Mouse (Mus musculus) frontal cortex, postnatal 14 days (tissue): ENCODE results near the gene Krt19.

Source experiments
- DNase-seq, 2 experiments: peaks; one replicate each; pipeline ENCODE4 v3.0.0; 2022; ENCODE audit warnings: low spot score in 2 of 2

Krt19 gene

DNA sequence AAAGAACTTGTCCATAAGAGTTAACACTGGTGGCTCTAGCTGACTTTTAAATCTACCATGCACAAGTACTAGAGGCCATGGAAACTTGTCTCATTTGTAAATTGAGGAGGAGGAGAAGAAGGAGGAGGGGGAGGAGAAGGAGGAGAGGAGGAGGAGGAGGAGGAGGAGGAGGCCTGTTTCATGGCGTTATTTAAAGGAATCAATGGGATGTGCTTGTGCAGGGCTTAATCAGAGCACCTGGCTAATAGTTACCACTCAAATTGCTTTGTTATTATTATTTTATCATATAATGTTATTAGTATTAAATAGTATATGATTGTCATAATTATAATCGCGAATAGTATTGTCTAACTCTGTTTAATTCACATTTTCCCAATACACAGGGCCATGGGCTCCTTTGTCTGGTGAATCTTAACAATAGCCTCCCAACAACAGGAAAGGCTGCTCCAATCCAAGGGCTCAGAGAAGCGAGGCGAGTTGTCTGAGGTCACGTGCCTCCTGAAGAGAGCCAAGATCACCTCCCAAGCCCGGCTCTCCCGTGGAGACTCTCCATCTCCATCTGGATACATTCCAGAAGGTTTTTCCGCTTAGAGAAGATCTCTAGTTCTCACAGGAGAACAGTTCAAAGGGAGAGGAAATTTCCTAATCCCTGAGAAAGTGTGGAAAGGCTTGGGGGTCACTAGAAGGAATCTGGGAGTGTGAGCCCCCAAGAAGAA lies at the start of gene Krt19:
Krt19 (minus strand) TSS at position 51 of the 716 bp plus-strand sequence.
- DNase-seq, result no peak

DNA sequence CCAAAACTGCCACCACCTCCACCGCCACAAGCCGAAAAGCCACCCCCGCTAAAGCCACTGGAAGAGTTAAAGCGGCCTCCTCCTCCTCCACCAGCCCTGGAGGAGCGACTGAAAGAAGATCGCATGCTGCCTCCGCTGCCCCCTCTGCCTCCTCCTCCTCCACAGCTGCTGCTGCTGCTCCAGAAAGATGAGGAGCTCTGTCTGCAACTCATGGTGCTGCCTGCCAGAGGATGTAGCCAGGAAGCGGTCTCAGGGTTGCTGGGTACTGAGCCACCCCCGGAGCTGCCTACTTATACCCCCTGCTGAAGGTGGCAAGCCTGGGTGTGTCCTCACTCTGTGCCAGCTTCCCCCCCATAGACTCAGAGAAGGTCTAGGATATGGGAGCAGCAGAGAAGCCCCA lies 44.5 kb upstream of the Krt19 start, which contains the start of gene Krt9:
Krt9 (minus strand) TSS at position 255 of the 400 bp plus-strand sequence.
- DNase-seq, result peak in 1 of 2 experiments; percentile 23

DNA sequence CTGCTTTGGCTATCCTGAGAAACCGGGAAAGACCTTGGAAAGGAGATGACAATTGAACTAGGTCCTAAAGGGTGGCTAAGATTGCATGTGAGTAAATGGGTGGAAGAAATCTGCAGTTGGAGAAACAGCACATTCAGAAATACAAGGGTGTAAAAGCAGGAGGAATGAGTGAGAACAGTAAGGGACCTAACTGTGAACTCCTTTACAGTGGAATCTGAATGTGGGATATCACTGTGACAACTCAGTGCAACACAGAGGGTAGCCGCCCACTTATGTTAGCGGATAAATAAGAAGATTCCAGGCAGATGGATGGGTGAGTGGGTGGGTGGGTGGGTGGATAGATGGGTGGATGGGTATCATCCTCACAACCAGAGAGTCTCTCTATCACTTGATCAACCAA lies 43.4 kb upstream of the Krt19 start:
- DNase-seq, result no peak

DNA sequence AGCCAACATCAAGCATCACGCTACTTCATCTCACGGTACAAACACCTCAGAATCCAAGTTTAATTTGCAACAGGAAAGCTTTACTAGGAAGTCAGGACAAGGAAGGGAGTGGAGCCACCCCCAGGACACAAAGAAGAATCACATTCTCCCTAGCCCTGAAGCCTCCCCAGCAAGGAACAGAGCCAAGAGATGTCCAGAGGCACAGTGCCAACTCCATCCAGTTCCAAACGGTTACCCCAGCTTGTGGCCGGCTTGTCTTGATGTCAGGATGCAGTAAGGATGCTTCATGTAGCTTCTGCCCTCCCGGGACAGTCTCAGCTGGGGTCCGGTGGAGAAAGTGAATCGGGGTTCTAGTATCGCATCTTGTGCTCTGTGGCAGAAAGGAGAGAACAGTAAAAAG lies 38.3 kb upstream of the Krt19 start:
- no peak for DNase-seq

DNA sequence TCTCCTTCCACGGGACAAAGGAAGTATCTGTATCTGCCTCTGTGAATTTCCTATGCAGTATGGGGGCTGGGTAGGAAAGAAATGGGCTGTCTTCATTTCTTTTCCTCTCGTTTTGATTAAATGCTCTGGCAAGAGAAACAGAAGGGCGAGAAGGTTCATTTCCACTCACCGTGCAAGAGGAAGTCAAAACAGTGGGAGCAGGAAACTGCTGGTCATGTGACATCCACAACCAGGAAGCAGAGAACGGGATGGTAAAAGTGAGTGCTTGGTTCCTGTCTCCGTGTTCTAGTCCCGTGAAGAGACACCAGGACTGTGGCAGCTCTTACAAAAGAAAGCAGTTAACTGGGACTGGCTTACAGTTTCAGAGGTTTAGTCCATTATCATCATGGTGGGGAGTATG lies 33.3 kb upstream of the Krt19 start:
- DNase-seq, result no peak

DNA sequence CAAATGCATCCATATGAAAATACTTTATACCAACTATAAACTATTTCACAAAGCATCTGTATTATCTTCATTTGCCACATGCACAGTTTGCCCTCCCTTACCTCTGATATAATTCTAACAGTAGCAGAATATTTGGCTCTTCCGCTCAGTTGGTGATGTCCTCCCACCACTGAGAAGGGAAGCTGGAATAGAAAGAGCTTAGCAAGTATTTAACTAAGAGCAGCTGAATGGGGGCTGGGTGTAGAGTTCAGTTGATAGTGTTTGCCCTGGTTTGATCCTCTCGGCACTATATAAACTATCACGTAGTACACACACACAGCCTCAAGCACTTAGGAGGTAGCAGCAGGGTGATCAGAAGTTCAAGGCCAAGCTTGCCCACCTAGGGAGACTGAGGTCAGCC lies 30.8 kb upstream of the Krt19 start:
- DNase-seq, result no peak

DNA sequence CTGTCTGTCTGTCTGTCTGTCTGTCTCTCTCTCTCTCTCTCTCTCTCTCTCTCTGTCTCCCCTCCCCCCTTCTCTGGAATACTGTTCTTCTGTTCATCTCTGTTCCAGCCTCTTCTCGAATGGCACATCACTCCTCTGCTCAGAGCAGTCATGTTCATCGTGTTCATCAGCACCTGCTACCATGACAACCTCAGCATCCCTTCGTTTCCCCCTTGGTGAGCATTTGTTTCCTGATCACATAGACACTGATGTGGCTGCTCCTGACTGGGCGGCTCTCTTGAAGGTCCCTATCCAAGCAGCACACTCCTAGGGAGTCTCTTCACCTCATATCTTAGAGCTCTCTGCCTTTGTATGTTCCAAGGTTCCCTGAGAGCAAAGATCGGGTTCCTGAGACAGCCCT lies 29.8 kb upstream of the Krt19 start:
- no peak for DNase-seq

DNA sequence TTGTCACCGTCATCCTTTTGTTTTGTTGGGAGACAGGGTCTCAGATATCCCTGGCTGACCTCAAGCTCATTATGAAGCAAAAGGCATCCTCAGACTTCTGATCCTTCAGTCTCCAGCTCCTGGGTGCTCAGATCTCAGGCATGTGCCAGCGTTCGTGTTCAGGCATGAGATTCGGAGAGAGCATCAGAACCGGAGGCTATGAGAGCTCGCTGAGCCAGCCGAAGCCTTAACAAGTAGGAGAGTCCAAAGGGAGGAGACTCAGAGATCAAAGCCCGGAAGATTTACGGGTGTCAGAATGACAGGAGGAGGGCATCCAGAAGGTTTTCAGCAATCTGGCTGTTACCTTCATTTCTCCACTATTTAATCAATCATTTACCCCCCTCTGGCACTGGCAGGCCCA lies 28.3 kb upstream of the Krt19 start:
- no peak for DNase-seq

DNA sequence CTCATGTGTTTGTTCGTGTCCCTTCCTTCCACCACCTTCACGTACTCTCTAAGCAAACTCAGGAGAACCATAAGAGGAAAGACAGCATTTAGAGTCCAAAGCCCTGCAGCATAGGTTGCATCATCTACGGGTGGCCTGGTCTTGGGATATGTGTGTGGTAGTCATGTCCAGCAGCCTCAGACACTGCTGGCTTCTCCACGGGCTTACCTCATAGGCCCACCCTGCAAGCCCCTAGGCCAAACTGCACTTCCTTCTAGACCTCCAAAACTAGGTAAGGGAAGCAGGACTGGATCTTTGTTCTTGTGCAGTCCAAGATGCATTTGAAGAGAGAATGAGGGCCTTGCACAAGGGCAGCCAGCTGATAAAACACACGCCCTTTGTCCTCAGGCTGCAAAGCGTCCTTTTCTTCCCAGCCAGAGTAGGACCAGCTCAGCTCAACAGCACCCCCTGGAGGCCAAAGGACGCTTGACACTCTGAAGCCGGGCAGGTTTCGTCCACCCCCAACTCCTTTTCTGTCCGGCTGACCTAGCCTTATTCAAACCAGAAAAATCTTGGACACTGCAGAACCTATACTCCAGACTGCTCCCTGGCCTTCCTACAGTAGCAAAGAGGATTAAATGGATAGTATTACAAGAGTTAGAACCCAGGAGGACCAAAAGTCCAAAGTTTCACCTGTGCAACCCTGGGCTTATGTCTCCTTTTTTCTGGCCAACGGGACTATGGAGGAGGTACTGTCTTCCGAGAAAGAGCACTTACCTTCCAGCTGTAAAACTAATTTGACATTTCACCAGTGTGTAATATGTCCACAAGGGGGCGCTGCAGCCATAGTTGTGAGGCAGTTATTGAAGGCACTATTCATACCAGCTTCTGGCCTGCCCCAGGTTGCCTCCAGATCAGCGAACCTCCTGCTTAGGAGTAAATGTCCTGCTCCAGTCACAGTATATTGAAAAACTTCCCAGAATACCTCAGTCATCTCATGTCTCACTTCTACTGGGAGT lies 20.6 kb upstream of the Krt19 start:
- peak; percentile 39 to 60 for DNase-seq

DNA sequence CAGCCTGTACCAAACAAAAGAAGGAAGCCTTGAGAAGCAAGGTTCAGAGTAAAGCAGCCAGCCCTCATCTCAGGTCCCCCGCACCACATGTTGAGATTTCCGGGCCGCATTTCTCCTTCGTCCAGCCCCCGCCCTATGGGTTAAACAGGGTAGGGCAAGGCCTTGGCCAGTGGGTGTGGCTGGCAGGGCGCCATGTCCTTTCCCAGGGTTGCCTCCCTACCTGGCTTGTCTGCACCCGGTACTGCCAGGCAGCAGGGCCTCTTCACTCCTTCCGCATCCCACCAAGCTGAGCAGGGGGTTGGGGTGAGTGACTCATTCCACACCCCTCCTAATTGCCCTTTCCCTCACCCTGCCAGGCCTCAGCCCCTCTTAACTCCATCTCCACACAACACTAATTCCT lies 19.6 kb upstream of the Krt19 start:
- DNase-seq, result no peak

DNA sequence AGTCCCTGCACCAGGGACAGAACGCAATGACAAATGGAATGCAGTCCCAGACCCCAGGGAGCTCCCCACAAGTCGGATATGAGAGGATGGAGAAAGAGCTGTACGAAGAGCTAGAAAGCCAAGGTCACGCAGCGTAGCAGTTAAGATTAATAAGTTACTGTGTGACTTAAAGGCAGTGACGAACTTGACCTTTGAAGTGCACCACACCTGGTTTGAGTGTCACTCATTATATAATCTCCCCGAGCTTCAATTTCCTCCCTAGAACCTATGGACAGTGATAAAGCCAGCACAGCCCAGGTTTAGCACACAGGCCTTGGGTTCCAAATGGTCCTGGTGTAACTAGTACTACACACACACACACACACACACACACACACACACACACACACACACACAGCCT lies 15.9 kb upstream of the Krt19 start:
- DNase-seq, result no peak

DNA sequence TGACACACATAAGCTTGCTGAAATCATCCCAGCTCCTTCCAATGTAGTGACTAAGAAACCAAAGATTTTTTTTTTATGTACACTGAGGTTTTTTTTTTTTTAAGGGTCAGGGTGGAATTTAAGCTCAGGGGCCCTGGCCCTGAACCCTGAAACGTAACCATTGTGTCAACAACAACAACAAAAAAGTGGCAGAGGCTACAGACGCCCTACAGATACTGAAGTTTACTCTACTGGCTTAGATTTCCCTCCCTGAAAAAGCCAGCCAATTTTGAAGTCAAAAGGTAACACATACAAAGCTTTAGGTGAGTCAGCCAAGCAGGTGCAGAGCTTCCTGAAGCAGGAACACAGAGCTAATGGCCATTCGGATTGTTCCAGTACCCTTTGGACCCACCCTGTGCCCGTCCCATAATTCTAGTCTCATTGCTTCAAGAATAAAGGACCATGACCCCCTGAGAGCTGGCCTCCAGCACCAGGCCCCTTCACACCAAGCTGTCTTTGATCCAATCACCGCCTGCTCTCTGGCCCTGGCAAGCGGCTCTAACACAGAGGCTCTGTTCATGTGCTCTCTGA lies 9.5 kb upstream of the Krt19 start:
- DNase-seq, result no peak

DNA sequence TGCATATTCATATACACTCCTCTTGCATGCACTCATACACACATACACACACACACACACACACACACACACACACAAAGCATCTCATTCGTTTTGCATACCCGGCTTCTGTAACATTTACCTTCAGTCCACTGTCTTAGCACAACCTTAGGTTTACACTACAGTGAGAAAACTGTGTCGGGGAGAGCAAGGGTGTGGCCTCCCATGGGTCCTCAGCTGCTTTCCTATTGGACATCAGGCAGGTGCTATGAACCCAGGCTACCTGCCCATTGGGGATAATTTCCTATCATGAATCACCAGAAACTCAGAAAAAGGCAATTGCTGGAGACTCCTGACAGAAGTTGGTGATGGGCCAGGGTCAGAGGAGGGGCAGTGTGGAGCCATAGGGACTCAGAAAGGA lies 8.9 kb upstream of the Krt19 start:
- no peak for DNase-seq

DNA sequence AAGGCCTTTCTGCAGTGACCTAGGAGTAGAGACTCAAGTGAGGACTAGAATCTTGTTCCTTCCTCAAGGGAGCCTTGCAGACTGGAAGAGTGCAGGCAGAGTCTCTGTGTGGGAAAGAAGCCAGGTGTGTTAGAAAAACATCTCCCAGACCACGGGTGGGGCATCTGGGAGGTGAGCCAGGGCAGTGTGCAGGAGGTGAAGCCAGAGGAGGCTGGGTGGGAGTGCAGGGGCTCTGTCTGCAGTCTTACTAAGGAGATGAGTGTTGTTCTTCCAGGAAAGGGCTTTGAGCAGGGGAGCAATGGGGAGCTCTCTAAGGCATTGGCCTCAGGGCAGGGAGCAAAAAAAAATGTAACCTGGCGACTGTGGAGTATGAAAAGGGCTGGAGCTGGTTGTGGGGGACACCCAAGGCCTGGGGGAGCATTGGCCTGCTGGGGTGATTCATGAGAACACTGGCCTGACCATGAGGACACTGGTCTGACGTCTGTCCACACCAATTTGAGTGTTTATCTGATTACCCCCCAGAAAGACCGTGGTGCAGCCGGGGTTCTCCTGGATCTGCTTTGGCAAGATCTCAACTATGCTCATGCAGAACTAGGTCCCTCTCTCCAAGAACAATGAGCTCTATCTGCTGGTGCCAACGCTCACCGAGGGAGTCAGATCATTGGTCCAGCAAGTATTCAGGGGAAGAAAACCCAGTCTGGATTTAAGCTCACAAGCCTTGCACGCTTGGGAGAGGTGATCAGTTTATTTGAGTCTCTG lies 7.2 kb upstream of the Krt19 start:
- DNase-seq, result no peak

DNA sequence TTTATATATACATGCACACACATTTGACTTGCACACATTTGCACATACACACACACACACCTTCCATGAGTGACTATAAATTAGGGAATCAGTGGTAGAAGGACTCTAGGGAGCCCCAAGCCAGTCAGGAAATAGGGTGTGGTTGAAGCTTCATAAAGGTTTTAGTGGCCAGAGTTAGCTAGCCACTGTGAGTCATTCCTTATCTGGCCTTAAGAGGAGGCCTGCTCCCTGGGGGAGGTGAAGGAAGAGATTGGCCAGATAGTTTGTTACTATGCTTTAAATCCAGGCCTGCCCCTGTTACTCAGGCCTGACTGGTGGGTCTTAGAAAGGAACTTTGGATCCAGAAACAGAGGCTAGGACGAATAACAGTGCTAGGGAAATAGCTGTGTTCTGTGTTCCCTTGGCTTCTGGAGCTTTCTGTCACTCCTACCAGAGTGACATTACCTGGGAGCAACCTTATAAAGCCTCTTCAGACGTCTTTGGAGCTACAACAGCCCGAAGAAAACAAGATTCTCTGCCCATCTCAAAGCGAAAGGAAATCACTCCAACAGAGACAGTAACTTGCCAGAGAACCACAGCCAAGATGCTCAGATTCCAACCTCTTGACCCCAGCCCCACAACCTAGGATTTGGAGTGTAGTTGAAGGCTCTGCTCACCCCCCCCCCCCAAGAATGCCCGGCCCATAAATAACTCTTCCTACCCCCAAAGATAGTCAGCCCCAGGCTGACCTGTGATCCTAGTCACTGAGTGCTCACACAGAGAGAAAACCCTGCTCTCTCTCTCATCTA lies 705 bp downstream of the Krt19 start:
- no peak for DNase-seq

DNA sequence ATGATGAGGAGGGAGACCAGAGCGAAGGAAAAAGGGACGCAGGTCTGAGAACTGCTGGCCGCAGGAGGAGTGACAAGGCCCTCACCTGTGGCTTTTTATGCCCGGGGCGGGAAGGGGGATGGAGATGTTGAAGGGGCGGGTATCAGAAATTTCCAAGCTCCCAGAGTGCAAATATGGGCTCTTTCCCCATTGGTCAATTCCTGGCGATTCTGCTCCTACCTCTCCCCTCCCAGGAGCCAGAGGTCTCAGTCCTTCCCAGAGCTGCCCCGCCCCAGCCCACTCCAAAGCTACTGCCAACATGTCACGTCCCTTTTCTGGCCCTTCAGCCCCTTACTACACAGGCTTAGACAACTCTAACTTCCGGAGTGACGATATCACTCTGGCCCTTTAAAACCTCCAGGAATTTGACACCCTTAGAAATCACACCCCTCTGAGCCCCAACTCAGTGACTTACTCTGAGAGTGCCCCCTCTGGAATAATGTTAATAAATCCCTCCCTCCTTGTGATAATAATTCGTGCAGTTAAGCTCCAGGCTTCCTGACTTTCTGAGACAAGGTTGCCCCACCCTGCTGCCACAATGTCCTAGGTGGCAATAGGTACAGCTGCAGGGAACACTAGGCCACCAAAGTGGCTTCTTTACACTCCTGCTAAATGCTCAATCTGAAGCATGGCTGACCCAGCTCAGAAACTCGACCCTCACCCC lies 2.5 kb downstream of the Krt19 start:
- DNase-seq, result no peak

DNA sequence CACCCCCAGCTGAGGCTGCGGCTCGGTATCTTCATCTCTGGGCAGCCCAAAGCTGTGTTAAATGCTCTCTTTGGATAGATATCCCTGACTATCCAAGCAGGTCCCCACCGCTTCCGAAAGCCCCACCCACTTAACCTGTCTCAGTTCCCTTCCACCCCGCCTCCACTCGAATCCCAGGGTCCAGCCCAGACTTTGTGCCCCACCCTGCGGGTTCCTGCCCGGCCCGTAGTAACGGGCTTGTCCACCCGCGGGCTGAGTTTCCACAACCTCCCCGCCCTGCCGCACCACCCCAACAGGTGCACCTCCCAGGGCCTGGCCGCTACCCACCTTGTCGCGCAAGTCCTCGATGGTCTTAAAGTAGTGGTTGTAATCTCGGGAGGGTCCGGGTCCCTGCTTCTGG lies 3.4 kb downstream of the Krt19 start:
- no peak for DNase-seq

DNA sequence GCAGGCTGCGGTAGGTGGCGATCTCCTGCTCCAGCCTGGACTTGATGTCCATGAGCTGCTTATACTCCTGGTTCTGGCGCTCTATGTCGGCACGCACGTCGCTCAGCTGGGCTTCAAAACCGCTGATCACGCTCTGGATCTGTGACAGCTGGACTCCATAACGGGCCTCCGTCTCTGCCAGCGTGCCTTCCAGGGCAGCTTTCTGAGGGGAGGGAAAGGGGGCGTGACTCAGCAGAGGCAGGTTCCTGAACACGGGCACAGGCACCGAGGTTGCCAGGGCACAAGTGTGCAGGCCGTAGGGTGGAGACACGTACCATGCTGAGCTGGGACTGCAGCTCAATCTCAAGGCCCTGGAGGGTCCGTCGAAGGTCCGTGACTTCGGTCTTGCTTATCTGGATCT lies 7.5 kb downstream of the Krt19 start:
- DNase-seq, result no peak

DNA sequence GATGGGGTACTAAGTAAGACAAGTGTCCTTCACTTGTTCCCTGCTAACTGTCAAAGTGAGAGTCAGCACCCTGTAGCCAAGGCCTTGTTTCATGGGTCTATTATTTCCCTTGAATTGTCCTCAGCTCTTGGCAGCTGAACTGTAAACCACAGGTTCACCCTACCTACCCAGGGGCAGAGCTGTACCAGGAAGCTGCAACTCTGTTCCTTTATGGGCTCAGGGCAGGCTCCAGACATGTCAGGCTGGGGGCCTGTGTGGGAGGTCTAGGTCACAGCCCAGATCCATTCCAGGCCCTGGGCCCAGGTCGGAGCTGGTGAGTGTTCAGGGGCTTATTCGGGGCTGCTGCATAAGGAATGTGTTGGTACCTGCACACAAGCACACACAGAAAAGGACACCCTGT lies 9.1 kb downstream of the Krt19 start:
- DNase-seq, result no peak

DNA sequence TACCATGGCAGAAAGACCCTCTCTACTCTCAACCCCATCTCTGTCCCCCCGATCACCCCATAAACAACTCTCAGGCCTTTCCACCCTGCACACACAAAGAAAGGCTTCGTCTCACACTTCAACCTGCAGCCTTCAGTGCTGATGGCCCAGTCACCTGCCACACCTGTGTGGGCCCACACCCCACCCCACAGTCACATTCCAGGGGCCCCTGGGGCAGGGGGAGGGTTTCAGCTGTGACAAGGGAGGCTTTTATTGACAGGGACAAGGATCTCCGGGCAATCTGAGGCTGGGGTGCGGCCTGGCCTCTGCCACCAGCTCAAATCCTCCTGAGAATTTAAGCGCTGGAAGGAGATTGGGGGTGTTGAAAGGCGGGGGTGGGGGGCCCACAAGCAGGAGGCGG lies 9.7 kb downstream of the Krt19 start:
- DNase-seq, result no peak
